Mouse (Mus musculus): Measurements from ENCODE around the gene Pip4k2b.
"Not testable (repeated sequence)": the region's sequence is repeated elsewhere in the genome, so short reads cannot be mapped to it uniquely, and the experiment has no call there.

The Pip4k2b gene

GRCm38 (mm10) chr11:97717369-97718280, 26.9 kb downstream of the Pip4k2b start:
- no peak for ATAC-seq (ENCODE audit: insufficient number of reproducible peaks, low FRiP score, low TSS enrichment)

DNA sequence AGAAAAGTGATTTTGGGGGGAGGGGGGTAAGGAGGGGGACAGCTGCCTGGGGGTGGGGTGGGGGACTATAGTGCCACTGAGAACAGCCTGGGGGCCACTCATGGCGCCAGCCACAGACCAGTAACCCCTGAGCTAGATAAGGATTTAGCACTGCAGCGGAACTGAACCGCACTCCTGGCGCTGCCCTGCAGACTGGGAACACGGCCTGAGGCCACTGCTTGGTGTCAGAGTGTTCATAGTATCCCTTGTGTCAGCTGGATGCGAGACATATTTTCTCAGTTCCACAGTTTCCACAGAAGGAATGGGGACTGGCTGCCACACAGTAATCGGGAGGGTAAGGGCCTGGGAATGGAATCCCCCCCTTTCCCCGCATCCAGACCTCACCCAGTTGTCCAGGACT, 28.5 kb downstream of the Pip4k2b start:
- ATAC-seq (ENCODE audit: insufficient number of reproducible peaks, low FRiP score, low TSS enrichment) = no peak

DNA sequence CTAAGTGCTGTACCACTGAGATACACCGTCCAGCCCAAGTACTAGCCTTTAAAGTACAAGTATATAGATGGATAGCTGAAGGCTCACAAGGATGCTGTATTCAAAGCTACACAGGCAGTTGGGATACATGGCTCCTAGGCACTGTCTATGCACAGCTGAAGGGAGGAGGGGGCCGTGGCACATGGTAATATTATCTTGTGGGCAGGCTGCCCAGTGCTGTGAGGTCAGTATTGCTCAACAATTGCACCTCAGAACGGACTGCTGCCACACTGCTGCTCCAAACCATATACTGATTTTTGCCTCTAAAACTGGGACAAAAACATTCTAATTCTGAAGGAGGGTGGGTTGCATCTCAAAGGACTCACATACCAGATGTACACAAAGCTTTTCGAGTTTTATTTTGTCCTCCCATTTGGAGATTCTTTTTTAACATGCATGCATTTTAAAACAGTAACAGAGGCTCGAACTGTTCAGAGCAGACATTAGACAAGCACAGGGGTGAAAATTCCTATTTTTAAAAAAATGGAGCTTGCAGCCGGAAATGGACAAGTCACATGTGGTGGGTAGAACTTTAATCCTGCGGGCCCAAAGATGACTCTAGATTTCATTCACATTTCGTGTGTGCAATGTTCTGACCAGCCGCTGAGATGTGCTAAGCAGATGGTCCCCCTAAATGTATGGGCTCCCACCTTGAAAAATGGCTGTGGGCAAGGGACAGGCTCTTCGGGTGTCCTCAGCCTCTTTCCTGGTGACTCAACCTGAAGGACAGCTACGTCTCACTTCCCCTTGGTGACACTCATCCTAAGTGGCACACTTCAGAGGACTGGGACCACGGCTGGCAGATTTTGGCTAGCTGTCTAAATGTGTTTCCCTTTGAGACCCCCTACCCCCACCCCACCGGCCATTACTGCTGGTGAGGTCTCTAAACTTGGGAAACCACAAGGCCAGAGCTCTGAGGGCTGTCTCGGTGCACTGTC, 29.4 kb downstream of the Pip4k2b start:
- no peak for ATAC-seq (ENCODE audit: insufficient number of reproducible peaks, low FRiP score, low TSS enrichment)

DNA sequence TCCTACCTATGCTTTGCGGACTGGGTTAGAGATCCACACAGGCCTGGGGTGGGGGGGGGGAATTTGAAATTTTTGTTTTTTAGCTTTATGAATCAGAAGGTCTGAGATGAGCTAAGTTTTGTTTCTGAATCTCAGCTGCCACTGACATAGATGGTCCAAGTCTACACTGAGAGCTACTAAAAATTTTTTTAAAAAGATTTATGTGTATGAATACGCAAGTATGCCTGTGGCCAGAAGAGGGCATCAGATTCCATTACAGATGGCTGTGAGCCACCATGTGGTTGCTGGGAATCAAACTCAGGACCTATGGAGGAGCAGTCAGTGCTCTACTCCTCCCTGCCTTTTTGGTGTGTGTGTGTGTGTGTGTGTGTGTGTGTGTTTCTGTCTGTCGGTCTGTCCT, 30.1 kb downstream of the Pip4k2b start:
- no peak for ATAC-seq (ENCODE audit: insufficient number of reproducible peaks, low FRiP score, low TSS enrichment)

DNA sequence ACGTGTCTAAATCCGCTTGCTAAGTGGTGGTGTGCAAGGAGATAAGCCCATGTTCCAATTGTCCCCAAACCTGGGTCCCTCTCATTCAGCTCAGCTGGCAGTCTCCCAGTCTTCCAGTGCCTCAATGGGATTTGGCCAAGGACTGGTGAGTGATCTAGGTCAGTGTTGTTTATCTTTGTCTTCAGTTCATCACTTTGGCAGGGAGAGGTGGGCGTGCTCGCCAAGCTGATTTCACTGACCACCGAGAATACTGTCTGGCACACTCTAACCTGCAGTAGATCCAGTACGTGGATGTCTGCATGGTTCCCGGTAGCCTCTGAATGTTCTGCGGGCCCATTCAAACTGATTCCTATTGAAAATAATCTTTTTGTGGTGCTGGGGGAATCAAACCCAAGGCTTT, 30.6 kb downstream of the Pip4k2b start:
- no peak for ATAC-seq (ENCODE audit: insufficient number of reproducible peaks, low FRiP score, low TSS enrichment)

GRCm38 (mm10) chr11:97712286-97712685, 32.2 kb downstream of the Pip4k2b start:
- ATAC-seq (ENCODE audit: insufficient number of reproducible peaks, low FRiP score, low TSS enrichment) = no peak

DNA sequence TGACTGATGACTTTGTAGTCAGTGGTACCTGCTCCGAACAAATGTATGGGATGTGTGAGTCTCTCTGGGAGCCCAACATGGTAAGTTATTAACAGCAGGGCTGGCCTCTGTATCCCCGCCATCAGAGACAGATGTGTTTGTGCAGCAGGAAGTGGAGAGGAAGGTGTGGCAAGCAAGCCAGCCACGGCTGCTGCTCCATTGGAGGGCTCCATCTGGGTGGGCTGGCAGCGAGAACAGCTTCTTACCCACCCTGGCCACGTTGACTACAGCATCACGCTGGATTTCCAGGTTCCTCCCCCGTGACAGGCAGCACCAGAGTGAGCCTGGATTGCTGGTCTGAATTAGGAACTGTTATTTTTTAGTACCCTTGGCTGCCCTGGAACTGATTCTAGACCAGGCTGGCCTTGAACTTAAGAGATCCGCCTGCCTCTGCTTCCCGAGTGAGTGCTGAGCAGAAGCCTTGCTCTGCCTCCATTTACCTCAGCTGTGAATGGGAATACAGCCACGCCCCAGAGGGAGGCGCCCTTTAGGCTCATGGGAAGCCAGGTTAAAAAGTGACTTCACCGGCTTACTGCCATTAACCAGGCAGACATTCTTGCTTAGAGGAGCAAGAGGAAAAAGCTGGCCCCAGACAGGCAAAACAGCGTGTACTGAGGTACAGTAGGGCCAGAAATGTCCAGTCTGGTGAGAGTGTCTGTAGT, 33.2 kb downstream of the Pip4k2b start:
- ATAC-seq (ENCODE audit: insufficient number of reproducible peaks, low FRiP score, low TSS enrichment) = no peak

- ATAC-seq (ENCODE audit: insufficient number of reproducible peaks, low FRiP score, low TSS enrichment) = not testable (repeated sequence)
Observed at GRCm38 (mm10) chr11:97710067-97710466, 34.4 kb downstream of the Pip4k2b start.

GRCm38 (mm10) chr11:97703039-97703826, 41.3 kb downstream of the Pip4k2b start, which contains the start of gene Psmb3:
Gene Psmb3 (plus strand): TSS chr11:97703399.
- ATAC-seq (ENCODE audit: insufficient number of reproducible peaks, low FRiP score, low TSS enrichment) = peak; percentile 88

DNA sequence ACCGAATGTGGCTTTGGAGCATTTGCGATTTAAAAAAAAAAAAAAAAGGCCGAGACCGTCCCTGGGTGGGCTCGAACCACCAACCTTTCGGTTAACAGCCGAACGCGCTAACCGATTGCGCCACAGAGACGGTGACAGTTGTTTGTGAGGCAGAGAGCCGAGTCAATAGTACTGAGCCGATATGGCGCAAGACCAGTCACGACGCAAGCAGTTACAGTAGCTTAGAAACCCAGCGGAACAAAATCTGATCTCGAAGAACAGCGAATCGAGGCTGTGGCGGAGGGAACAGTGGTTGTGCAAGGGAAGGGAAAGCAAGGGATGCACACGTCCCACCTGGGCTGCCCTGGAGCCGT, 42.1 kb downstream of the Pip4k2b start:
- no peak for ATAC-seq (ENCODE audit: insufficient number of reproducible peaks, low FRiP score, low TSS enrichment)

DNA sequence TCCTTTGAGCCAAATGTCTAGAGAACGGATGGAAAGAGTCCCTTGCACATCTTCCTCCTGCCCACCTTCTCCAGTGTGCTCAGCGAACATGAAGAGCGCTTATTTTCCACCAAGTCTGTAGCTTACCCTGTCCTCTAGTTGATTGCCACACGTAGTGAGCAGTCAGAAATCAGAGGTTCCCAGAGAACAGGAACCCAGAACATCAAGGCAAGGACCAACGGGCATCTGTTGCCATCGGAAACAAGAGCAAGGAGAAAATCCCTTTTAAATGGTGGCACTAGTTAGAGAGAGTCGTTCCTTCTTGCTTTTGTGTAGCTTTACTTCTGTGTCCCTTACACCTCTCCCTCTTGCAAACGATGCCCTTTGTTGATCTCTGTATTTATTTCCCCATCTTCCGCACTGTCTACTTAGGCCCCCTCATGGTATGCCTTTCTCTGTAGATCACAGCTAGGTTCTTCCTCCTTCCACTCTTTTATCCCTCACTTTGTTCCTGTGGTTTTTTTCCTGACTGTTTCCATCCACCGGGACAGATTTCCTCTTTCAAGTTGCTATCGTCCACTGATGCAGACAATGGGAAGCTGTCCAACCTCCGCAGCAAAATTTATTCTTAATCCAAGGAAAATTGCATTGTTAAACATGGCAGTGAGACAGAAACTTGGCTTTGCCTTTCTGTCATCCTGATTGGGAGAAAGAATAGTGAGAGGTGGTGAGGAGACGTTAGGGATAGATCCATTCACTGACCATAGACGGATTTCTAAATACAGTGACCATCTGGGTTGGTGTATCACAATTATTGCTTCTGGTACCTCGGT, 42.7 kb downstream of the Pip4k2b start:
- no peak for ATAC-seq (ENCODE audit: insufficient number of reproducible peaks, low FRiP score, low TSS enrichment)

- ATAC-seq (ENCODE audit: insufficient number of reproducible peaks, low FRiP score, low TSS enrichment) = no peak
Observed at GRCm38 (mm10) chr11:97700746-97701580, 43.5 kb downstream of the Pip4k2b start.

- ATAC-seq (ENCODE audit: insufficient number of reproducible peaks, low FRiP score, low TSS enrichment) = peak; percentile 18; the same call in 1 of the 2 replicates
Observed at GRCm38 (mm10) chr11:97700003-97700745, 44.3 kb downstream of the Pip4k2b start, which contains the start of gene Pcgf2. Gene Pcgf2 (minus strand): TSS chr11:97700497.

- ATAC-seq (ENCODE audit: insufficient number of reproducible peaks, low FRiP score, low TSS enrichment) = no peak
Observed at GRCm38 (mm10) chr11:97699626-97700002, 44.9 kb downstream of the Pip4k2b start.

DNA sequence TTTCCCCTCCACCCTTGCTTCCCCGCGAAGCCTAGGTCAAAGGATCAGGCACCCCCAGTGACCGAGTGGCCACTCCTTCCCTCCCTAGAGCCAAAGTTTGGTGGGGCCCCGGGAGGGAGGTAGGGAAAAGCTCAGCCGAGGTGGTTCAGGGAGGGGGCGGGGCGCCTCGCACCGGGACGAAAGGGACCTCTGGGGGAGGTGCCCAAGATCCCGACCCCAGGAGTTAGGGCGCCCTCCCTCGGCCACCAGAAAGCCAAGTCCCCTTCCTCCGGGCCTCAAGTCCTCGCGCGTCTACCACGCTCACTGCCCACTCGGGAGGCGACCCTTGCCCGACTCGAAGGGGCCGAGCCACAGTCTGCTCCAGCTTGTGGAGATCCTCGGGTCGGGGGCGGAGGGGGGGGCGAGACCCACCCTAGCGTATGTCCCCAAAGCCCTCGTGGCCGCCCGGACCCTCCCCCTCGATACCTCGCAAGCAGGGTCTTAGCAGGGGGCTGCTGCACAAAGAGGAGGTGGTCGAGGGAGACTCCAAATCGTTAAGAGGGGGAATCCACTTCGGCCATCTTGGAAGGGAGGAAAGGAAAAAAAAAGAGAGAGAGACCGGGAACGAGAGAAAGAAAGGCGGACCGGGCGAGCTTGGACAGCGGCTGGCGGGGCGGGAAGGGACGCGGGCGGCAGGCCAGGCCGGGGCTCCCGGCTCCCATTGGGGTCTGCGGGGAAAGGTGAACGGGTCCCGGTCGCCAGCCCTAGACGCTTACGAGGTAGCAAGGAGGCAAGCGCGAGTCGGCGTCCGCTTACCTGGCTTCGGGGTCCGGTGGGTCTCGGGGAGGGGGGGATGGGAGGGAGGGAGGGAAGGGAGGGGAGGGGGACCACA, 45.5 kb downstream of the Pip4k2b start:
- no peak for ATAC-seq (ENCODE audit: insufficient number of reproducible peaks, low FRiP score, low TSS enrichment)

GRCm38 (mm10) chr11:97697891-97698529, 46.5 kb downstream of the Pip4k2b start:
- ATAC-seq (ENCODE audit: insufficient number of reproducible peaks, low FRiP score, low TSS enrichment) = no peak

Data from cerebellum, adult (tissue).